Mouse (Mus musculus) limb, embryonic 10.5 days (tissue): ENCODE measurements around the gene Gm5134. TPM values are rescaled to one million over a fixed set of nuclear protein-coding genes. Genes with fewer than 3 reads are reported as not detected.

ENCODE experiments used
- DNase-seq: peaks from one replicate; pipeline ENCODE4 v3.0.0-alpha.2; 2017; ENCODE audit warnings: low spot score
- H3K27ac ChIP-seq: fragments of 300-500 bp; sonication (generic); 2 replicates; pipeline ENCODE4 v1.5.1; 2016; ENCODE audit warnings: mild to moderate bottlenecking
- H3K27me3 ChIP-seq: fragments of 300-500 bp; sonication (generic); 2 replicates; pipeline ENCODE4 v1.6.1; 2016; ENCODE audit warnings: low read depth, mild to moderate bottlenecking; ENCODE audit not compliant: poor library complexity, severe bottlenecking
- H3K36me3 ChIP-seq: fragments of 300-500 bp; sonication (generic); 2 replicates; pipeline ENCODE4 v1.6.1; 2016; ENCODE audit warnings: mild to moderate bottlenecking, moderate library complexity
- H3K4me1 ChIP-seq: fragments of 300-500 bp; sonication (generic); 2 replicates; pipeline ENCODE4 v1.6.1; 2016
- H3K4me3 ChIP-seq: fragments of 300-500 bp; sonication (generic); 2 replicates; pipeline ENCODE4 v1.5.1; 2016; ENCODE audit warnings: mild to moderate bottlenecking, moderate library complexity
- H3K9me3 ChIP-seq: fragments of 300-500 bp; sonication (generic); replicated peaks from 2 replicates; pipeline ENCODE4 v1.6.1; 2016; ENCODE audit warnings: mild to moderate bottlenecking
- WGBS: fragments of 180-500 bp; shearing (Covaris S2); methylation state at CpG from one replicate; pipeline ENCODE4 v1.1.7; 2016; 5-methylcytosine and 5-hydroxymethylcytosine counted together
- polyA plus RNA-seq: library from polyadenylated mRNA; unstranded; fragments of >200 nt; fragmentation: Nextera tagmentation; extraction: Ambion mirVana; gene quantifications from 2 replicates; pipeline ENCODE4 v1.2.1, GENCODE M21; 2016

The Gm5134 gene
- 0.06 TPM in 1 of 2 replicates, not detected in the other for polyA plus RNA-seq

- H3K4me1 ChIP-seq = peaks cover 22% of the 10 kb centered on the region
- peak within 1 kb of the TSS; percentile 53 for H3K27ac ChIP-seq
- H3K9me3 ChIP-seq = no peaks in the 10 kb centered on the region
- peaks cover 23% of the 10 kb centered on the region for H3K27me3 ChIP-seq
- DNase-seq = no peak
- H3K4me3 ChIP-seq = peak within 1 kb of the TSS; percentile 41
- H3K36me3 ChIP-seq = no peaks in the 10 kb centered on the region
- WGBS = 36% methylated on average over 20 of the region's 20 CpGs
Measured at GRCm38 (mm10) chr10:75954381-75954811, at the start of gene Gm5134. Gene Gm5134, plus strand, starts transcription at chr10:75954514.

DNA sequence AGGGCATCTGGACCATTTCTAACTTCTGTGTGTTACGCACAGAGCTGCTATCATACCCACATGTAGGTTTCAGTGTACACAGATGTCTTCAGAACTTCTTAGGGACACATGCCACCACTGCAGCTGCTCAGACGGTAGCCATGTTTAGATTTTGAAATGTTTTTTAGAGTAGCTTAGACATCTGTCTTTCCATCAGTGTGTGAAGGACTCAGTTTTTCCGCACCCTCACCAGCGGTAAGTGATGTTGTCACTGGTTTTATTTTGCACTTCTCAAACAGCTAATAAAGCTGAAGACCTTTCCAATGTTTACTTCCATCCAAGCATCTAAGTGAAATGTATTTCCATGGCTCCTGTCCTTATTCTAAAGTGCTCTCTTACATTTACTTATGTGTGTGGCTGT is 47.4 kb upstream of the Gm5134 start:
- DNase-seq = no peak
- H3K36me3 ChIP-seq = peaks cover 98% of the 10 kb centered on the region
- H3K4me3 ChIP-seq = no peak overlapping the region
- 94% methylated on average over 4 of the region's 4 CpGs for WGBS
- H3K4me1 ChIP-seq = no peaks in the 10 kb centered on the region
- no peaks in the 10 kb centered on the region for H3K9me3 ChIP-seq
- no peak overlapping the region for H3K27ac ChIP-seq
- no peaks in the 10 kb centered on the region for H3K27me3 ChIP-seq

GRCm38 (mm10) chr10:75910698-75911097 is 43.6 kb upstream of the Gm5134 start:
- H3K9me3 ChIP-seq = no peaks in the 10 kb centered on the region
- no peaks in the 10 kb centered on the region for H3K27me3 ChIP-seq
- no peak overlapping the region for H3K4me3 ChIP-seq

DNA sequence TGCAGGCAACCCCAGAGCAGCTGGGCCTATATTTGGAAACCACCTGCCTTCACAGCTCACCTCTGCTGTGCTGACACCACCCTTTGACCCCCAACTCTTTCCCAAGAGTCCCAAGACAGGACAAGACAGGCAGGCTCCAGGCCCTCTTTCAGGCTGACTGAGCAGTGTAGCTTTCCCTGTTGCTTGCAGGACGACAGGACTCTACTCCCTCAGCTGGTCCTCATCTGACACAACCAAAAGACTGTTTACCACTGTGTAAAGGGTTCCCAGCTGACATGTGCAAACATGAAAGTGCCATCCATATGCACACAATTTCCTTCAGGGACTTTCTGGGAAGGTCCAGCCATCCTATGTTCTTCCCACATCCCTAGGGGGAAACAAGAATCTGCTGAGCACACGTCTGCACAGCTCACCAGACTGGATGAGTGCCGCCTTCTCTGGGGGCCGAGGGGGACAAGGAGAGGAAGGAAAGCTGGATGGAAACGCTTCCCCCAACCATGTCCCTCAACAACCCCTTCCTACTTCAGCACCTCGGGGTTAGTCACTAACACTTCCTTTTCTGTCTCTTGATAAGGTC is 41.2 kb upstream of the Gm5134 start:
- no peak overlapping the region for H3K4me3 ChIP-seq
- peaks cover 94% of the 10 kb centered on the region for H3K36me3 ChIP-seq
- H3K27me3 ChIP-seq = no peaks in the 10 kb centered on the region
- peaks cover 21% of the 10 kb centered on the region for H3K4me1 ChIP-seq
- H3K27ac ChIP-seq = no peak overlapping the region
- WGBS = 74% methylated on average over 6 of the region's 6 CpGs
- no peaks in the 10 kb centered on the region for H3K9me3 ChIP-seq
- DNase-seq = no peak

More at GRCm38 (mm10) chr10:75910698-75911097, 43.6 kb upstream of the Gm5134 start:
- WGBS = 90% methylated on average over 2 of the region's 2 CpGs
- Histone ChIP-seq H3K27ac (no peak overlapping the region), H3K36me3 (peaks cover 95% of the 10 kb centered on the region), H3K4me1 (no peaks in the 10 kb centered on the region)
- DNase-seq = no peak

- no peak for DNase-seq
- H3K9me3 ChIP-seq = no peaks in the 10 kb centered on the region
- peaks cover 38% of the 10 kb centered on the region for H3K4me1 ChIP-seq
- no peak overlapping the region for H3K27ac ChIP-seq
- peaks cover 88% of the 10 kb centered on the region for H3K36me3 ChIP-seq
- no peaks in the 10 kb centered on the region for H3K27me3 ChIP-seq
- 73% methylated on average over 7 of the region's 7 CpGs for WGBS
- H3K4me3 ChIP-seq = no peak overlapping the region
Measured at GRCm38 (mm10) chr10:75915557-75915956, 38.8 kb upstream of the Gm5134 start.

DNA sequence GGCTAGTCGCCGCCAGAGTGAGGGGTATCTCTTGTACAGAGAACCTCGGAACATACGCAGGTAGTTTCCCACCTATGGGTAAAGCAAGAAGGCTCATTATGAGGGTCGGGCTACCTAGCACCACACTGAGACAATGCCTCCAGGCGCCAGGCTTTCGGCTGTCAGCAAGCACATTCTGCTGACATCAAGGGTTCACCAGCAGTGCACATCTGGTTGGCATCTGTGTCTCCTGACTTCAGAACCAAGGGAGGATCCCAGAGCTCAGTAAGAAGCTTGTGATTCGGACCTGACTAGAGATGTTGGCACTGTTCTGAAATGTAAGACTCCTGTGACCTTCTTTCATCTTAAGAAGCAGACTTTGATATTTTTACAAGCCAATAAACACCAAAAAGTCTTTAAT is 37.5 kb upstream of the Gm5134 start:
- no peak overlapping the region for H3K4me3 ChIP-seq
- H3K27me3 ChIP-seq = no peaks in the 10 kb centered on the region
- no peaks in the 10 kb centered on the region for H3K9me3 ChIP-seq
- H3K27ac ChIP-seq = no peak overlapping the region
- 48% methylated on average over 8 of the region's 8 CpGs for WGBS
- peaks cover 75% of the 10 kb centered on the region for H3K36me3 ChIP-seq
- DNase-seq = peak; percentile 51
- peaks cover 41% of the 10 kb centered on the region for H3K4me1 ChIP-seq

GRCm38 (mm10) chr10:75919026-75919425 is 35.3 kb upstream of the Gm5134 start:
- peaks cover 65% of the 10 kb centered on the region for H3K36me3 ChIP-seq
- H3K27me3 ChIP-seq = no peaks in the 10 kb centered on the region
- H3K9me3 ChIP-seq = no peaks in the 10 kb centered on the region
- WGBS = 89% methylated on average over 5 of the region's 5 CpGs
- H3K4me3 ChIP-seq = no peak overlapping the region
- DNase-seq = no peak
- peaks cover 51% of the 10 kb centered on the region for H3K4me1 ChIP-seq
- H3K27ac ChIP-seq = no peak overlapping the region

GRCm38 (mm10) chr10:75921026-75921725 is 33.1 kb upstream of the Gm5134 start, which contains the start of gene Smarcb1:
Gene Smarcb1, minus strand, starts transcription at chr10:75921617.
- H3K36me3 ChIP-seq = peaks cover 64% of the 10 kb centered on the region
- no peaks in the 10 kb centered on the region for H3K27me3 ChIP-seq
- peak within 1 kb of the TSS; percentile 99 for H3K27ac ChIP-seq
- peak; percentile 97 for DNase-seq
- H3K4me1 ChIP-seq = peaks cover 47% of the 10 kb centered on the region
- peak within 1 kb of the TSS; percentile 96 for H3K4me3 ChIP-seq
- under 1% methylated on average over 76 of the region's 76 CpGs for WGBS
- H3K9me3 ChIP-seq = no peaks in the 10 kb centered on the region

GRCm38 (mm10) chr10:75921726-75922560 is 32.4 kb upstream of the Gm5134 start:
- Histone ChIP-seq H3K27ac (peak overlapping the region; percentile 99), H3K27me3 (no peaks in the 10 kb centered on the region), H3K36me3 (peaks cover 64% of the 10 kb centered on the region), H3K4me1 (peaks cover 39% of the 10 kb centered on the region), H3K9me3 (no peaks in the 10 kb centered on the region), H3K4me3 (peak overlapping the region; percentile 96)
- no peak for DNase-seq
- WGBS = 6% methylated on average over 22 of the region's 22 CpGs

- H3K9me3 ChIP-seq = no peaks in the 10 kb centered on the region
- peaks cover 11% of the 10 kb centered on the region for H3K27me3 ChIP-seq
- no peak overlapping the region for H3K27ac ChIP-seq
- H3K4me3 ChIP-seq = no peak overlapping the region
- peaks cover 56% of the 10 kb centered on the region for H3K36me3 ChIP-seq
- peaks cover 24% of the 10 kb centered on the region for H3K4me1 ChIP-seq
- DNase-seq = no peak
- 63% methylated on average over 2 of the region's 2 CpGs for WGBS
Measured at GRCm38 (mm10) chr10:75924324-75924723, 30.0 kb upstream of the Gm5134 start.

GRCm38 (mm10) chr10:75926396-75926795 is 27.9 kb upstream of the Gm5134 start:
- no peak overlapping the region for H3K27ac ChIP-seq
- H3K9me3 ChIP-seq = no peaks in the 10 kb centered on the region
- DNase-seq = no peak
- H3K4me3 ChIP-seq = no peak overlapping the region
- peaks cover 28% of the 10 kb centered on the region for H3K4me1 ChIP-seq
- peaks cover 52% of the 10 kb centered on the region for H3K36me3 ChIP-seq
- 71% methylated on average over 13 of the region's 13 CpGs for WGBS
- H3K27me3 ChIP-seq = peaks cover 31% of the 10 kb centered on the region

DNA sequence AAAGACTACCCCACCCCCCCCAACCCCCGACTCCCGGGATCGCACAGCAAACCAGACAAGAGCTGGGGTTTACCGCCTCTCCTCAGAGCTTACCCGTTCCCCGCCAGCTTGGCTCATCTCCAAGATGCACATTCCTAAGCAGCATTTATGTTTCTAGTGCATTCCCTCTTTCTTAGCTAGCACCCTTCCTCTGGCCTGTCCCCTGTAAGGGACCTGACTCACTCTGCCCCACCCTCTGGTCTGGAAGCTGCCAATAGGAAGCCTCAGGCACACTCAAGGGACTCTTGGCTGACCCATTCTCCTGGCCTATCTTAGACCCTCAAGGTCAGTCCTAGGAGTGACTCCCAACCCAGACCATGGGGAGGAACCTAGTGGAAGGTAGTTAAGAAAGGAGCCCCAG is 24.0 kb upstream of the Gm5134 start:
- DNase-seq = no peak
- WGBS = 41% methylated on average over 6 of the region's 6 CpGs
- H3K4me3 ChIP-seq = 0 out of 2 replicates have a peak overlapping the region, but pooled peaks have one; percentile 77

More for the DNA sequence above, 24.0 kb upstream of the Gm5134 start:
- H3K27ac ChIP-seq = no peak overlapping the region
- H3K9me3 ChIP-seq = no peaks in the 10 kb centered on the region
- peaks cover 63% of the 10 kb centered on the region for H3K27me3 ChIP-seq
- peaks cover 30% of the 10 kb centered on the region for H3K36me3 ChIP-seq
- H3K4me1 ChIP-seq = peaks cover 39% of the 10 kb centered on the region
